Mouse (Mus musculus) heart, embryonic 16.5 days (tissue): ENCODE data around the gene Vmn1r17. TPM values are rescaled to one million over a fixed set of nuclear protein-coding genes. Genes with fewer than 3 reads are reported as not detected.
"Not testable (repeated sequence)": the region's sequence is repeated elsewhere in the genome, so short reads cannot be mapped to it uniquely, and the experiment has no call there.

Experiments used
- ATAC-seq: fragments of 200-750 bp; cut with Nextera tagmentation; replicated peaks from 2 replicates; pipeline ENCODE4 v1.8.0; 2017; ENCODE audit warnings: moderate number of reproducible peaks; ENCODE audit not compliant: insufficient read depth, low FRiP score; ENCODE audit errors: extremely low read depth
- H3K27ac ChIP-seq: fragments of 300-500 bp; sonication (generic); 2 replicates; pipeline ENCODE4 v1.5.1; 2014; ENCODE audit warnings: mild to moderate bottlenecking, low read length, control low read depth, moderate library complexity
- H3K27me3 ChIP-seq: fragments of 300-500 bp; sonication (generic); 2 replicates; pipeline ENCODE4 v1.6.1; 2014; ENCODE audit warnings: low read length, mixed read lengths; ENCODE audit not compliant: control insufficient read depth, insufficient read depth
- H3K36me3 ChIP-seq: fragments of 300-500 bp; sonication (generic); 2 replicates; pipeline ENCODE4 v1.6.1; 2014; ENCODE audit not compliant: control insufficient read depth, insufficient read depth
- H3K4me1 ChIP-seq: fragments of 300-500 bp; sonication (generic); 2 replicates; pipeline ENCODE4 v1.6.1; 2014; ENCODE audit warnings: low read length, mixed read lengths; ENCODE audit not compliant: control insufficient read depth, insufficient read depth
- H3K4me2 ChIP-seq: fragments of 300-500 bp; sonication (generic); 2 replicates; pipeline ENCODE4 v1.6.1; 2014; ENCODE audit warnings: low read depth, mild to moderate bottlenecking, control low read depth, low read length
- H3K4me3 ChIP-seq: fragments of 300-500 bp; sonication (generic); 2 replicates; pipeline ENCODE4 v1.5.1; 2014; ENCODE audit warnings: mild to moderate bottlenecking, control low read depth, low read length
- H3K9ac ChIP-seq: fragments of 300-500 bp; sonication (generic); 2 replicates; pipeline ENCODE4 v1.6.1; 2014; ENCODE audit warnings: low read length, control low read depth
- H3K9me3 ChIP-seq: fragments of 300-500 bp; sonication (generic); replicated peaks from 2 replicates; pipeline ENCODE4 v1.6.1; 2016; ENCODE audit warnings: low read length; ENCODE audit not compliant: control insufficient read depth
- WGBS: fragments of 180-500 bp; shearing (Covaris S2); extraction: QIAGEN DNeasy Blood & Tissue Kit; methylation state at CpG from one replicate; pipeline ENCODE4 v1.1.7; 2014; 5-methylcytosine and 5-hydroxymethylcytosine counted together
- polyA plus RNA-seq: library from polyadenylated mRNA; unstranded; fragments of >200 nt; fragmentation: Nextera tagmentation; extraction: Ambion mirVana; gene quantifications from 2 replicates; pipeline ENCODE4 v1.2.1, GENCODE M21; 2015

The Vmn1r17 gene
- polyA plus RNA-seq: not detected in 2 replicates

DNA sequence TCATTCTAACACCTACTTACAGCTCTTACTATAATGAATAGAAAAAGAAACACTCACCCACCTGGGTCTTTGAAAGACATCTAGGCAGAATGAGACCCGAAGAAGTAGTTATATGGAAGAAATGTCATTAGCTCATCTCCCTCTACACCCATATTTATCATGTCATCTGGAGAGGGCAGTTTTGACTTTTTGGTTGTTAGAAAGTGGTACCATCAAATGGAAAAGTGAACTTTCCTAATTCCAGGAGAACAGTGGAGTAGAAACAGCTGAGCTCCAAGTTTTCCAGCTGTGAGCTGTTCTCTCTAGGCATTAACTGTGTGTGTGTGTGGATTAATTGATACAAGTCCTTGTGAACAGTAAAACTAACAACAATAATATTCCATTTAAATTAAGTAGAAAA lies at the start of gene Vmn1r17:
Gene Vmn1r17, minus strand, starts transcription at position 101 of the 400 bp plus-strand sequence.
- H3K27me3 ChIP-seq: no peaks in the 10 kb centered on the region
- H3K4me1 ChIP-seq: no peaks in the 10 kb centered on the region
- no peak within 1 kb of the TSS for H3K4me3 ChIP-seq
- 79% methylated on average over 1 of the region's 1 CpGs for WGBS
- H3K4me2 ChIP-seq: no peak within 1 kb of the TSS
- no peak within 1 kb of the TSS for H3K9ac ChIP-seq
- H3K27ac ChIP-seq: no peak within 1 kb of the TSS
- H3K9me3 ChIP-seq: no peaks in the 10 kb centered on the region
- ATAC-seq: no peak
- no peaks in the 10 kb centered on the region for H3K36me3 ChIP-seq

DNA sequence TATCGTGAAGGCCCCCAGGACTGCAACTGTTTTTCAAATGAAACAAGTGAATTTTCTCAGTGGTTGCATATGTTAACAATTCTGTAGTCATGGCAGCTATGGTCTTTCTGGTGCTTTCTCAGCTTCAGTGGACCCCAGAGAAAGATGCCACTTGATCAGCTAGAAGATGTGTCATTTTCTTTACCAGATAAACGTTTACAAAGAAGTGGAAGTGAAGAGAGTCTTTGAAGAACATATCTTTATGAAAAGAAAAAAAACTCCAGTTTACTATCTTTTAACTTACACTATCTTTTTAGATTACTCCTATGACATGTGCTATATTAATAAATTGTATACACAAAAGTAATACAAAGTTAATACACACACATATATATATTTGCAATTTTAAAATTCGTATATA lies 40.0 kb upstream of the Vmn1r17 start, which contains the start of gene Vmn1r19:
Gene Vmn1r19, plus strand, starts transcription at position 301 of the 400 bp plus-strand sequence.
- 53% methylated on average over 3 of the region's 3 CpGs for WGBS
- ATAC-seq, H3K9me3 ChIP-seq, H3K27me3 ChIP-seq, H3K9ac ChIP-seq, H3K4me2 ChIP-seq, H3K36me3 ChIP-seq, H3K27ac ChIP-seq, H3K4me3 ChIP-seq, H3K4me1 ChIP-seq: not testable (repeated sequence)

DNA sequence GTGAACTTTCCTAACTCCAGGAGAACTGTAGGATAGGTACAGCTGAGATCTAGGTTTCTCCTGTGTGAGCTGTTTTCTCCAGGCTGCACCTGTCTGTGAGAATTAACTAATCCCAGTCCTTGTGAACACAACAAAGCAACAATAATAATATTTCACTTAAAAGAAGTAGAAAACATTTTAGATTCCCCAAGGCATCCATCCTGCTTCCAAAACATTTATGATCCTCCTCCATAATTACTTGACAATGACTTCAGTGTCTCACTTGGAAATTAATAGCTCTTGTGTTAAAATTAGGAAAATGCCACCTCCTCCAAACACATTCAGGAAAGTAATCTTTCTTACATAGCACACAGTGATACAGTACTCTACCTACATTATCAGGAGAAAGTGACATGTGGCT lies 32.2 kb upstream of the Vmn1r17 start, which contains the start of gene Vmn1r18:
Gene Vmn1r18, minus strand, starts transcription at position 101 of the 400 bp plus-strand sequence.
- Histone ChIP-seq H3K27me3 (no peaks in the 10 kb centered on the region), H3K4me3 (no peak within 1 kb of the TSS), H3K36me3 (no peaks in the 10 kb centered on the region), H3K27ac (no peak within 1 kb of the TSS), H3K4me2 (no peak within 1 kb of the TSS), H3K9me3 (no peaks in the 10 kb centered on the region), H3K4me1 (no peaks in the 10 kb centered on the region), H3K9ac (no peak within 1 kb of the TSS)
- ATAC-seq: no peak

DNA sequence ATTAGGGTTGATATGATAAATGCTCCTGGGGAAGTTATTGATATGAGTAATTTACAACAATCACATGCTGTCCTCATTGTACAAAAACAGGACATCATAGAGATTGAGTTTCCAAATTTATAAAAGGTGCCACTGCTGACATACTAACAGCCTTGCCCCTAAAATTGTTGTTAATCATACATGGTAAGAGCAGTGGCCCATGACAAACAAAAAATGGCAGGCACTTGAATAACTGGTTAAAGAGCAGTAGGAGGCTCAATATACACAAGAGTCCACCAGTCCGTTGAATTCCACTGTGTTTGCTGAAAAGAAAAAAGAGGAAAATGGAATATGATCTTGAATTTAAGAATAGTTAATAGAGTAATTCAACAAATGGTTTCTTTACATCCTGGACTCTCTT lies 4.0 kb upstream of the Vmn1r17 start:
- Histone ChIP-seq H3K9ac (no peak overlapping the region), H3K4me3 (no peak overlapping the region), H3K36me3 (no peaks in the 10 kb centered on the region), H3K4me1 (no peaks in the 10 kb centered on the region), H3K27ac (no peak overlapping the region), H3K9me3 (no peaks in the 10 kb centered on the region), H3K4me2 (no peak overlapping the region), H3K27me3 (no peaks in the 10 kb centered on the region)
- WGBS: 79% methylated on average over 1 of the region's 1 CpGs
- no peak for ATAC-seq

DNA sequence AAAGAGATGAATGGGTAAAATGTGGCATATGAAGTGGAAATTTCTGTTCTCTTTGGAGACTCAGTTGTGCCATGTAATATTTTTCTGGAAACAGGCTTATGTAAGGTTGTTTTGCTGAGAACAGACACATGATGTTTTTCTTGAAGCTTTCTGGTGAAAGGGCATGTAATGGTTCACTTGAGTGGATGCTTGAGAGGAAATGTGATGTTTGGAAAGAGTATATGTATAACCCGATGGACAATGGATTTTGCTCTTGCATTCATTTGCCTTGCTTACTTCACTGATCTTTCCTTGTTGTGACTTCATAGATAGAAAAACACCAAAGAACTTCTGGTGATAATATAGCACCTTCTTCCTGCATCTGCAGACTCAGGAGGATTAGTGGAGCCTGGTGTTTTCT lies 2.3 kb upstream of the Vmn1r17 start:
- not testable (repeated sequence) for H3K4me1 ChIP-seq, H3K27ac ChIP-seq, H3K9me3 ChIP-seq, H3K9ac ChIP-seq, H3K4me2 ChIP-seq, ATAC-seq, H3K36me3 ChIP-seq, H3K4me3 ChIP-seq, H3K27me3 ChIP-seq
- WGBS: 79% methylated on average over 1 of the region's 1 CpGs

DNA sequence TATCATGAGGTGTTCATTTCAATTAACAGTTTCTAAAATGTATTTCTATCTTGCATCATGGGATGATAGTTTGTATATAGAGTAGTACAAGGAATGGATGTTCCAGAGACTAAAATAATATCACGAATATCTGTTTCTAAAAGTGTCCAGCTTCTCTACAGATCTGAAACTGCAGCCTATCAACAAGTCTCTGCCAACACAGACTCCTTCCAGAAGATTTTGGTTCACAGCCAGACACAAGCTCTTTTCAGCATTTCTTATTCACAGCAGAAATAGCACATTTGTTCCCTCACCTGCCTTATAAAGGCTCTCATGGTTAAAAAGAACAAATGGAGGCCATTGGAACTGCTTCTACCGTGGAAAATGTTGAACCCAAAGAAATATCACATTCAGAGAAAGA lies 6.7 kb downstream of the Vmn1r17 start:
- 58% methylated on average over 2 of the region's 2 CpGs for WGBS
- no peaks in the 10 kb centered on the region for H3K4me1 ChIP-seq
- ATAC-seq: no peak
- H3K9me3 ChIP-seq: no peaks in the 10 kb centered on the region
- no peak overlapping the region for H3K4me3 ChIP-seq
- H3K27ac ChIP-seq: no peak overlapping the region
- H3K36me3 ChIP-seq: no peaks in the 10 kb centered on the region
- no peaks in the 10 kb centered on the region for H3K27me3 ChIP-seq
- H3K9ac ChIP-seq: no peak overlapping the region
- H3K4me2 ChIP-seq: no peak overlapping the region

DNA sequence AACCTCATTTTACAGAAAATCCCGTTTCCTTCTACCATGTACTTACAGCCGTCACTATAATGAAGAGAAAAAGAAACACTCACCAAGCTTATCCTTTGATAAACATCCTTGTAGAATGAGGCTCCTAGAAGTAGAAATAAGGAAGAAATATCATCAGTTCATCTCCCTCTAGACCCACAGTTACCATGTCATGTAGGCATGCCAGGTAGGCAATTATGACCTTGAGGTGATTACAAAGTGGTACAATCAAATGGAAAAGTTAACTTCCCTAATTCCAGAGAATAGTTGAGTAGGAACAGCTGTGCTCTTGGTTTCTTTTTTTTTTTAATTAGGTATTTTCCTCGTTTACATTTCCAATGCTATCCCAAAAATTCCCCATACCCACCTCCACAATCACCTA lies 34.1 kb downstream of the Vmn1r17 start, which contains the start of gene Vmn1r16:
Gene Vmn1r16, minus strand, starts transcription at position 101 of the 400 bp plus-strand sequence.
- Histone ChIP-seq H3K4me3 (no peak within 1 kb of the TSS), H3K27me3 (no peaks in the 10 kb centered on the region), H3K4me2 (no peak within 1 kb of the TSS), H3K9ac (no peak within 1 kb of the TSS), H3K4me1 (no peaks in the 10 kb centered on the region), H3K9me3 (no peaks in the 10 kb centered on the region; the same call in 1 of the 2 replicates), H3K36me3 (no peaks in the 10 kb centered on the region), H3K27ac (no peak within 1 kb of the TSS)
- ATAC-seq: no peak
- WGBS: 68% methylated on average over 3 of the region's 3 CpGs

DNA sequence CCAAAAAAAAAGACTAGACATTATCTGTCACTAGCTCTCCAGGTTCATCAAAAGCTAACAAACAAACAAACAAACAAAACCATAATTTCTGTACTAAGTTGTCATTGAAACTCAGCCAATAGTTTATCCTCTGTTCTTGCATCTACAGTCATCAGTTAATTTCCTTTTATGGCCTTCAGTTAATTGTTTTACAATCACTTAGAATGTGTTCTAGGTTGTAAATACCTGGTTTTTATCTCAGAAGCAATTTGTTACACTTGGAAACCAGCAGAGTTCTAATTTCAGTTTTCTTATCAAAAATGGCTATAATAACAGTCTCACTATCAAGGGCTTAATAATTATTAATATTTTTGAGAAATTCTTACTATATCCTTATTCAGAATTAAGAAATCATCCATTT lies 37.4 kb downstream of the Vmn1r17 start:
- Histone ChIP-seq H3K4me2 (no peak overlapping the region), H3K27me3 (no peaks in the 10 kb centered on the region), H3K4me3 (no peak overlapping the region), H3K9me3 (no peaks in the 10 kb centered on the region), H3K9ac (no peak overlapping the region), H3K36me3 (no peaks in the 10 kb centered on the region), H3K4me1 (no peaks in the 10 kb centered on the region), H3K27ac (no peak overlapping the region)
- ATAC-seq: no peak
